Mouse (Mus musculus): ENCODE results near the gene Gal3st2c. TPM values are rescaled to one million over a fixed set of nuclear protein-coding genes. Genes with fewer than 3 reads are reported as not detected.
A peak's percentile ranks its signal among the peaks of the same experiment; 100 is the strongest.
"Not testable (repeated sequence)": the region's sequence is repeated elsewhere in the genome, so short reads cannot be mapped to it uniquely, and the experiment has no call there.

Gene Gal3st2c
- total RNA-seq, 4 experiments from 2014 or later = 0.04 to 0.12 (median 0.07) TPM; not detected in 1

DNA sequence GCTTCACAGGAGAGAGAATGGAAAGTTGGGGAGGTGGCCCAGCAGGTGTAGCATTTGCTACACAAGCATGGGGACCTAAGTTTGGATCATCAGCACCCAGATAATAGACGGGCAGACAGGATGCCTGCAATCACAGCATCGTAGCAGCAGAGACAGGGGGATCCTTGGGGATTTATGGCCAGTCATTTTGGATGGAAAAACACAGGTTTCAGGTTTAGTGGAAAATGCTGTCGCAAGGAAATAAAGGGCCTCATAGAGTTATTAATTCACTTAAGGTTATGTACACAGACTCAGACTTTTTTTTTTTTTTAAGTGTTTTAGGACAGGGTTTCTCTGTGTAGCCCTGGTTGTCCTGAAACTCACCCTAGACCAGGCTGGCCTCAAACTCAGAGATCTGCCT lies 55.2 kb downstream of the Gal3st2c start:
- no peak for DNase-seq (ENCODE audit: low spot score in 2 of 2)

DNA sequence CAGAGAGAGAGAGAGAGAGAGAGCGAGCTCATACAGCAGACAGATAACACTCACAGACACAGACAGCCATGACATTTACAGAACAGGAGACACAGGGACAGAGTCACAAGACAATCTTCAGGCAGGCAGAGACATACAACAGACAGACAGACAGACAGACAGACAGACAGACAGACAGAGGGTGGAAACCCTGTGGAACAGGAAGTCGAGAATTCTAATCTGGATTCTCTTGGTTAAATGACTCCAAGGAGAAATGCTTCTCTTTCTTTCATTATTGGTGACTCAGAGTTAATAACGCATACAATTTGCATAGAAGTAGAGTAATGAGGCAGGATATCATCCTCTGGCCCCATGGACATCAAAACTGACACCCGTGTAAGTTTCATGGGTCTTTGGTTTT lies 56.2 kb downstream of the Gal3st2c start:
- no peak for DNase-seq (ENCODE audit: low spot score in 2 of 2)

DNA sequence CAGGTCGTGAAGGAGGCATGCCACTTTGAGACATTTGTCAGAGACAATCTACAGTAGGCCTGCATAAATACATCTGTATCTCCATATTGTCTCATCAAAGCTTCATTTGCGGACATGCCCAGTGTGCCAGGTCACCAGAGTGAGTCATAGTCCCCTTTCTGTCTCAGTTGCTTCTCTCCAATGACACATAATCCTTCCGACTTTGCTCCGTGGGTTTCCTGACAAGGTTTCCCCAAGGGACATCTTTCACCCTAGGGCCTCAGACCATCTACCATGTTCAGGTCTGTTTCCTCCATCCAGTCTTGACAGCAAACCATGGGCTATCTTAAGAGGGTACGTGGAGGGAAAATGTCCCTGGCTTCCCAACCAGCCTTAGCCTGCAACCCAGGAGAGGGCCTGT lies 60.8 kb downstream of the Gal3st2c start:
- DNase-seq (ENCODE audit: low spot score in 2 of 2) = no peak

DNA sequence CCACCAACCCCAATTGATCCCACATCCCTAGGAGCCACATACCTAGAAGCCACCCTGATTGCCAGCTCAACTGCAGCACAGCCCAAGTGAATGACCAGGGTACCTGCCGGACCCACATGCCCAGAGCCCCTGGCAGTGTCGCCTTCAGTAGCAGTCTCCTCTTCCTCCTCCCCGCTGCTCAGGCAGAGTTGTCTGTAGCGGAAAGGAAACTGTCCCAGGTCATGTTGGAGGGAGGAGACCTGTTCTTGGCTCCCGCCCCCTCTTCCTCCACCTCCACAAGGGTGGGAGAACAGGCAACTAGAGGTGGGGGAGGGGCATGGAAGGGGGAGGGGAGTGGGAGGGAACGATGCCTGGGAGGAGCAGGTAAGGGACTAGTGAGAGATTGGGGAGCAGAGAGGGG lies 62.1 kb downstream of the Gal3st2c start, which contains the start of gene Pdcd1:
Pdcd1 (minus strand) TSS at position 181 of the 400 bp plus-strand sequence.
- no peak for DNase-seq (ENCODE audit: low spot score in 2 of 2)

DNA sequence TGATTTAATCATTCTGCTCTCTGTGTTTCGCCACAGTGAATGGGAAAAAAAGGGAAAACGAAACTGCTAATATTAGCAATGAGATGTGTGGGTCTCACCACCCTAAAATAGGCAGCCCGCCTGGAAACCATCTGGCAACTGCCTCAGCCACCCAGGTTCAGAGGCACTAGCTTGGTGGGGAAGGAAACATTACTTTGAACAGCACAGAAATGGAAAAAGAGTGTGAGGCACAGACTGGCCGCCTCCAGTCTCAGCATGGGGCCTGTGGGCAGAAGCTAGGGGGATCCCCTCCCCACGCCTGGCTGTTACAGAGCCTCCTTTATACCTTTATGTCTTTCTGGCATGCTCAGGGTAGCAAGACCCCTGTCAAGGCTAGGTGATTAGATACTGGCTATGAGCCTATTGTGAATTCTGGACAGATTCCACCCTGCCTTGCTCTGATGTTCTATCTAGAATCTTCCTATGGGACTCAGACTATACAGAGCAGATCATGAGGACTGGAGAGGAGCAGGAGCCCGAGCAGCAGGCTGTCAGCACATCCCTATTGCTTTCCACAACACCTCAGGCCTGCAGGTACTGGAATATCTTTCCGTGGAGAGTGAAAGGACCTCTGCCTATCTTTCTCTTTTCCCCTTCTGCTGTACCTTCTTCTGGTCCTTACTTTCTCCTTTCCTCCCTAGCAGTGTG lies 63.4 kb downstream of the Gal3st2c start:
- DNase-seq (ENCODE audit: low spot score in 2 of 2) = peak; percentile 78 to 85

DNA sequence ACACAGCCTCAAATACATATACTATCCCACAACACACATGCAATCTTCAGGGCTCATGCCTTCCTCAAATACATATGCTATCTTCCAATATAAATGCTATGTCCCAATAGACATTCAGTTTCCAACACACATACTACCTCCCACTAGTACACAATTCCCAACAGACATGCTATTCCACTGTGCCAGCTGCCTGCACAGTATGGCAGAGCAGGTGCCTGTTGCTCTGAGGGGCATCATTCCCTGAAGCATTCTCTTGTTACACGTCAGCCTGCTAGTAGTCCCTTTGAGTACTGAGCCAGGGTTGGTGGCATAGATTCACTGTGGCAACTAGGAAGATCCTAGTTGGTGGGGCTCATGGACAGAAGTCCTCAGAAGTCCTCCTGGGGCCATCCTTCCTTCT lies 64.2 kb downstream of the Gal3st2c start:
- peak in 1 of 2 experiments; percentile 31 for DNase-seq (ENCODE audit: low spot score in 2 of 2)

DNA sequence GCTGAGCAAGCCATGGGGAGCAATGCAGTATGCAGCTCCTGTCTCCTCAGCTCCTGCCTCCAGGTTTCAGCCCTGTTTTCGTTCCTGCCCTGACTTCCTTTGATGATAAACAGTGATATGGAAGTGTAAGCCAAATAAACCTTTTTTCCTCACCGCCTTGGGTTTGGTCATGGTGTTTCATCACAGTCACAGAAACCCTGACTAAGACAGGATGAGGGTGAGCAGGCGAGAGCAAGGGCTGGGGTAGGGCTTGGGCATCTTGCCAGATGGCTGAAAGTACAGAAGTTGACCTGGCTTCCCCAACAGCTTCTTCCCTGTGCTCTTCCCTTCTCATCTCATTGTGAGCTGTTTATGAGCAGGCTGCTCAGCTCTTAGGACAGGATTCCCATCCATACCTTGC lies 65.7 kb downstream of the Gal3st2c start:
- DNase-seq (ENCODE audit: low spot score in 2 of 2) = no peak

DNA sequence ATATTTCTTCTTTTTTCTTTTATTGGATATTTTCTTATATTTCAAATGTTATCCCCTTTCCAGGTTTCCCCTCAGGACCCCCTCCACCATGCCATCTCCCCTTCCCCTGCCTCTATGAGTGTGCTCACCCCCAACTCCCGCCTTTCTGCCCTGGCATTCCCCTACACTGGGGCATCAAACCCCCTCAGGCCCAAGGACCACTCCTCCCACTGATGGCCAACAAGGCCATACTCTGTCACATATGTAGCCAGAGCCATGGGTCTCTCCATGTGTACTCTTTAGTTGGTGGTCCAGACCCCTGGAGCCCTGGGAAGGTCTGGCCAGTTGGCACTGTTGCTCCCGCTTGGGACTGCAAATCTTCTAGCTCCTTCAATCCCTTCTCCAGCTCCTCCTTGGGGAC lies 67.1 kb downstream of the Gal3st2c start:
- DNase-seq (ENCODE audit: low spot score in 2 of 2) = no peak

DNA sequence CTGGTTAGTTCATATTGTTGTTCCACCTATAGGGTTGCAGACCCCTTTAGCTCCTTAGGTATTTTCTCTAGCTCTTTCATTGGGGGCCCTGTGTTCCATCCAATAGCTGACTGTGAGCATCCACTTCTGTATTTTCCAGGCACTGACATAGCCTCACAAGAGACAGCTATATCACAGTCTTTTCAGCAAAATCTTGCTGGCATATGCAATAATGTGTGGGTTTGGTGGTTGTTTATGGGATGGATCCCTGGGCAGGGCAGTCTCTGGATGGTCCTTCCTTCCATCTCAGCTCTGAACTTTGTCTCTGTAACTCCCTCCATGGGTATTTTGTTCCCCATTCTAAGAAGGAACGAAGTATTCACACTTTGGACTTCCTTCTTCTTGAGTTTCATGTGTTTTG lies 68.0 kb downstream of the Gal3st2c start:
- DNase-seq (ENCODE audit: low spot score in 2 of 2) = not testable (repeated sequence)

Other genes with a start within 250 kb of the Gal3st2c start
- 10 to 100 TPM; 73.6 to 96.0 (median 80.6) TPM for gene Atg4b, start 239.0 kb upstream of the Gal3st2c start, total RNA-seq (2022)
- gene Thap4, start 235.6 kb upstream of the Gal3st2c start, total RNA-seq (2022) = 10 to 100 TPM; 29.2 to 36.4 (median 36.0) TPM
- gene Dtymk, start 188.6 kb upstream of the Gal3st2c start, total RNA-seq (2022) = 10 to 100 TPM; 52.7 to 64.8 (median 58.4) TPM
- 10 to 100 TPM; 15.0 to 16.0 (median 15.4) TPM for gene Ing5, start 186.5 kb upstream of the Gal3st2c start, total RNA-seq (2022)
- gene D2hgdh, start 165.6 kb upstream of the Gal3st2c start, total RNA-seq (2022) = 10 to 100 TPM; 18.1 to 21.8 (median 19.3) TPM
- gene Gal3st2, start 129.2 kb upstream of the Gal3st2c start, total RNA-seq (2022) = under 1 TPM in 1 of 4 experiments, not detected in 3; 0.14 TPM
- gene Gal3st2b, start 72.2 kb upstream of the Gal3st2c start, total RNA-seq (2022) = under 1 TPM; 0.34 to 0.87 (median 0.50) TPM
- gene Neu4, start 29.9 kb downstream of the Gal3st2c start, total RNA-seq (2022) = 10 to 100 TPM in 1 of 4 experiments, 1 to 10 TPM in 3; 8.1 to 10.4 (median 8.8) TPM
- 1 to 10 TPM in 2 of 4 experiments, under 1 TPM in 1, not detected in 1; 0.27 to 6.1 (median 5.6) TPM for gene Pdcd1, start 62.0 kb downstream of the Gal3st2c start, total RNA-seq (2022)

All from layer of hippocampus, adult 8-10 months (tissue).